Mouse (Mus musculus) hindbrain, embryonic 13.5 days (tissue): Measurements from ENCODE around the gene Gk5. TPM values are rescaled to one million over a fixed set of nuclear protein-coding genes. Genes with fewer than 3 reads are reported as not detected.
A peak's percentile ranks its signal among the peaks of the same experiment; 100 is the strongest.
"Not testable (repeated sequence)": the region's sequence is repeated elsewhere in the genome, so short reads cannot be mapped to it uniquely, and the experiment has no call there.

Experiments
- ATAC-seq: fragments of 200-750 bp; cut with Nextera tagmentation; 2 replicates; pipeline ENCODE4 v1.8.0; 2017; ENCODE audit warnings: moderate TSS enrichment; ENCODE audit not compliant: low FRiP score
- H3K27ac ChIP-seq: fragments of 300-500 bp; sonication (generic); 2 replicates; pipeline ENCODE4 v1.5.1; 2015; ENCODE audit warnings: inconsistent platforms, mild to moderate bottlenecking, moderate library complexity
- H3K27me3 ChIP-seq: fragments of 300-500 bp; sonication (generic); 2 replicates; pipeline ENCODE4 v1.6.1; 2015; ENCODE audit warnings: mild to moderate bottlenecking, inconsistent platforms
- H3K36me3 ChIP-seq: fragments of 300-500 bp; sonication (generic); 2 replicates; pipeline ENCODE4 v1.6.1; 2015; ENCODE audit warnings: mild to moderate bottlenecking, inconsistent platforms
- H3K4me1 ChIP-seq: fragments of 300-500 bp; sonication (generic); replicated peaks from 2 replicates; pipeline ENCODE4 v1.6.1; 2015; ENCODE audit warnings: inconsistent platforms
- H3K4me2 ChIP-seq: fragments of 300-500 bp; sonication (generic); 2 replicates; pipeline ENCODE4 v1.6.1; 2015; ENCODE audit warnings: inconsistent platforms, mild to moderate bottlenecking, moderate library complexity
- H3K4me3 ChIP-seq: fragments of 300-500 bp; sonication (generic); 2 replicates; pipeline ENCODE4 v1.5.1; 2015; ENCODE audit warnings: mild to moderate bottlenecking, inconsistent platforms
- H3K9ac ChIP-seq: fragments of 300-500 bp; sonication (generic); 2 replicates; pipeline ENCODE4 v1.6.1; 2015; ENCODE audit warnings: mild to moderate bottlenecking, inconsistent platforms
- H3K9me3 ChIP-seq: fragments of 300-500 bp; sonication (generic); 2 replicates; pipeline ENCODE4 v1.6.1; 2016; ENCODE audit warnings: inconsistent platforms
- WGBS: fragments of 180-500 bp; shearing (Covaris S2); methylation state at CpG from one replicate; pipeline ENCODE4 v1.1.7; 2015; 5-methylcytosine and 5-hydroxymethylcytosine counted together
- polyA plus RNA-seq: library from polyadenylated mRNA; unstranded; fragments of >200 nt; fragmentation: Nextera tagmentation; extraction: Ambion mirVana; gene quantifications from 2 replicates; pipeline ENCODE4 v1.2.1, GENCODE M21; 2015

Gk5 gene
- polyA plus RNA-seq, 1 experiment from 2014 or later: 2.9 TPM

- Histone ChIP-seq H3K27ac (no peak overlapping the region), H3K4me3 (no peak overlapping the region), H3K4me2 (no peak overlapping the region), H3K9ac (no peak overlapping the region), H3K36me3 (no peaks in the 10 kb centered on the region; the same call in 1 of the 2 replicates), H3K9me3 (no peaks in the 10 kb centered on the region), H3K27me3 (no peaks in the 10 kb centered on the region), H3K4me1 (no peaks in the 10 kb centered on the region)
- ATAC-seq: no peak
- WGBS: 69% methylated on average over 4 of the region's 4 CpGs
Observed at GRCm38 (mm10) chr9:96158431-96158830, 39.3 kb downstream of the Gk5 start.

DNA sequence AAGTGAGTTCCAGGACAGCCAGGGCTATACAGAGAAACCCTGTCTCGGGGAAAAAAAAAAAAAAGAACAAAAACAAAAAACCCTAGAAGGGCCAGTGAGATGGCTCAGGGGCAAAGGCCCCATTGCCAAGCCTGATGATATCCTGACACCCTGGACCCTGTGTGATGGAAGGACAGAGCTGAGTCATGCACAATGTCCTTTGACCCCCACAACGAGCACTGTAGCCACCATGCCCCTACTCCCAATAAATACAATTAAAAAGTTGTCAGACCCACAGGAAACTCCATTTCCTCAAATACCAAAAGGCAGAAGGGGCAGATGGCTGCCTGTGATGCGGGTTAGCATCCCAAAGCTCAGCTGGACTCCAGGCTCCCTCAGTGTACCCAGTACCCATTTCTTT is 39.9 kb downstream of the Gk5 start:
- WGBS: 71% methylated on average over 3 of the region's 3 CpGs
- no peak overlapping the region for H3K27ac ChIP-seq
- H3K4me2 ChIP-seq: no peak overlapping the region
- H3K4me3 ChIP-seq: no peak overlapping the region
- ATAC-seq: no peak
- H3K9me3 ChIP-seq: no peaks in the 10 kb centered on the region
- no peaks in the 10 kb centered on the region; the same call in 1 of the 2 replicates for H3K36me3 ChIP-seq
- H3K9ac ChIP-seq: no peak overlapping the region
- H3K4me1 ChIP-seq: no peaks in the 10 kb centered on the region
- H3K27me3 ChIP-seq: no peaks in the 10 kb centered on the region

- WGBS: 81% methylated on average over 3 of the region's 3 CpGs
- Histone ChIP-seq H3K9me3 (no peaks in the 10 kb centered on the region), H3K4me3 (no peak overlapping the region), H3K27ac (no peak overlapping the region), H3K36me3 (no peaks in the 10 kb centered on the region; the same call in 1 of the 2 replicates), H3K27me3 (no peaks in the 10 kb centered on the region), H3K4me2 (no peak overlapping the region), H3K4me1 (no peaks in the 10 kb centered on the region), H3K9ac (no peak overlapping the region)
- ATAC-seq: no peak
Observed at GRCm38 (mm10) chr9:96160767-96161166, 41.6 kb downstream of the Gk5 start.

DNA sequence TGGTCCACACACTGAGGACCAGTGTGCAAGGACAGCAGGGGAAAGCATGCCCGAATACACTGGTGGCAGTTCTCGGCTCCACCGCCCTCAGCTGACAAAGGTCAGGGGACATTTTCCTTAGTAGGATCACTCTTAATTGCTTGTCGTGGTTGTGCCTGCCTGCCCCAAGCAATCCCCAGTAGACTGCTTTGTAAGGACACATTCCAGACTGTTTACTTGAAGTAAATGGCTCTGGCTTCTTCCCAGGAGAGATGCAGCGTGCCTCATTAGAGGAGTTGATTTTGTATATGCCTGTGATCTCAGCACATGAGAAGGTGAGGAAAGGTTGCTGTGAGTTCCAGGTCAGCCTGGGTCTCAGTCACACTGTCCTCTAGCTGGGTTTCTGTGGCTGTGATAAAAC is 43.3 kb downstream of the Gk5 start:
- H3K36me3 ChIP-seq: no peaks in the 10 kb centered on the region; the same call in 1 of the 2 replicates
- H3K9ac ChIP-seq: no peak overlapping the region
- H3K4me1 ChIP-seq: no peaks in the 10 kb centered on the region
- H3K9me3 ChIP-seq: no peaks in the 10 kb centered on the region
- no peak overlapping the region for H3K4me3 ChIP-seq
- WGBS: 72% methylated on average over 5 of the region's 5 CpGs
- H3K27me3 ChIP-seq: no peaks in the 10 kb centered on the region
- H3K27ac ChIP-seq: no peak overlapping the region
- ATAC-seq: no peak
- no peak overlapping the region for H3K4me2 ChIP-seq

GRCm38 (mm10) chr9:96163443-96163842 is 44.3 kb downstream of the Gk5 start:
- WGBS: 97% methylated on average over 7 of the region's 7 CpGs
- ATAC-seq: no peak
- no peaks in the 10 kb centered on the region for H3K27me3 ChIP-seq

DNA sequence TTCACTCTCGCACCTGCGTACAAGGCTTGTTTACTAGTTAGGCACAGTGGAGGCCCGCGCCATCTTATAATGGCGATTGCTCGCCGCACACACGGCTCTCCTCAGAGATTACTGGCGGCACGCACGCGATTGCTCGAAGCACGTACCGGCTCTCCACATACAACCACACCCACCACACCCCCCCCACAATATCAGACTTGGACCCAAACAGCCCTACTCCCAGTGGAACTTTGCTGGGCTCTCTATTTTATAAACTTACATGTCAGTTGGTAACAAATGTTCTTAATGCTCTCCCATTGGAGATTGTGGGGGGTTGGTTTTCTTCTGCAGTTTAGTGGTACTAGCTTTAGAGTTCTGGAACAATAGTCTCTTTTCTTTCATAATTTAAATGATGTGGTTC is 44.8 kb downstream of the Gk5 start:
- not testable (repeated sequence) for ATAC-seq, H3K9ac ChIP-seq, H3K36me3 ChIP-seq, H3K9me3 ChIP-seq, H3K4me1 ChIP-seq, H3K4me3 ChIP-seq, H3K27ac ChIP-seq, H3K27me3 ChIP-seq, H3K4me2 ChIP-seq
- WGBS: 98% methylated on average over 15 of the region's 15 CpGs

More at GRCm38 (mm10) chr9:96163443-96163842, 44.3 kb downstream of the Gk5 start:
- no peaks in the 10 kb centered on the region for H3K4me1 ChIP-seq
- no peaks in the 10 kb centered on the region for H3K9me3 ChIP-seq
- H3K36me3 ChIP-seq: no peaks in the 10 kb centered on the region; the same call in 1 of the 2 replicates
- no peak overlapping the region for H3K4me2 ChIP-seq
- H3K9ac ChIP-seq: no peak overlapping the region
- no peak overlapping the region for H3K27ac ChIP-seq
- H3K4me3 ChIP-seq: no peak overlapping the region

- H3K27ac ChIP-seq: no peak overlapping the region
- H3K36me3 ChIP-seq: no peaks in the 10 kb centered on the region; the same call in 1 of the 2 replicates
- no peak overlapping the region for H3K4me3 ChIP-seq
- no peaks in the 10 kb centered on the region for H3K4me1 ChIP-seq
- no peaks in the 10 kb centered on the region for H3K9me3 ChIP-seq
- H3K4me2 ChIP-seq: no peak overlapping the region
- H3K27me3 ChIP-seq: no peaks in the 10 kb centered on the region
- WGBS: 22% methylated on average over 5 of the region's 5 CpGs
- no peak; the same call in 1 of the 2 replicates for ATAC-seq
- H3K9ac ChIP-seq: no peak overlapping the region
Observed at GRCm38 (mm10) chr9:96167168-96167585, 48.0 kb downstream of the Gk5 start.

GRCm38 (mm10) chr9:96170600-96170999 is 51.4 kb downstream of the Gk5 start:
- ATAC-seq: no peak
- Histone ChIP-seq H3K9ac (no peak overlapping the region), H3K4me2 (no peak overlapping the region), H3K27ac (no peak overlapping the region), H3K4me3 (no peak overlapping the region), H3K27me3 (no peaks in the 10 kb centered on the region), H3K9me3 (no peaks in the 10 kb centered on the region), H3K36me3 (no peaks in the 10 kb centered on the region), H3K4me1 (no peaks in the 10 kb centered on the region)
- 65% methylated on average over 3 of the region's 3 CpGs for WGBS

DNA sequence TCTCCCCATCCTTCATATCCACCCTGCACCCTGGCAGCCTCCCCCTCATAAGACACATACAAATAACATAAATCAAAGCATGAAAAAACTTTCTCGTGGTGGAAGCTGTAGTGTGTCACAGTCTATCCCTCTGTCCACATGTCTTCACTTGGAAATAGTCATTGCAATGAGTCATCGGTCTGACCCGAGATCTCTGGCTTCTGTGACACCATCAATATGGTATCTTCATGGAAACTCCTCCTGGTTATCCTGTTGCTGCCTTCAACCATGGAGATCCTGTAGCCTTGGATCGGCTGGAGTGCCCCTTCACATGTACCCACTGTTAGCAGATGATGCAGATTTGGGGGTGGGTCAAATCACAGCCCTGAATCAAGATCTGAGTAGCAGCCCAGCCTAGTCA is 65.7 kb downstream of the Gk5 start:
- H3K9me3 ChIP-seq: no peaks in the 10 kb centered on the region
- ATAC-seq: no peak
- WGBS: 88% methylated on average over 4 of the region's 4 CpGs
- H3K36me3 ChIP-seq: no peaks in the 10 kb centered on the region; the same call in 1 of the 2 replicates
- H3K27ac ChIP-seq: no peak overlapping the region
- no peaks in the 10 kb centered on the region for H3K4me1 ChIP-seq
- no peak overlapping the region for H3K4me3 ChIP-seq
- H3K4me2 ChIP-seq: no peak overlapping the region
- H3K9ac ChIP-seq: no peak overlapping the region
- H3K27me3 ChIP-seq: no peaks in the 10 kb centered on the region

GRCm38 (mm10) chr9:96186701-96187100 is 67.5 kb downstream of the Gk5 start:
- H3K27me3 ChIP-seq: no peaks in the 10 kb centered on the region
- no peaks in the 10 kb centered on the region; the same call in 1 of the 2 replicates for H3K36me3 ChIP-seq
- no peak for ATAC-seq
- WGBS: 79% methylated on average over 7 of the region's 7 CpGs
- no peak overlapping the region for H3K27ac ChIP-seq
- no peak overlapping the region for H3K4me3 ChIP-seq
- H3K9ac ChIP-seq: no peak overlapping the region
- H3K9me3 ChIP-seq: no peaks in the 10 kb centered on the region
- H3K4me2 ChIP-seq: no peak overlapping the region
- no peaks in the 10 kb centered on the region for H3K4me1 ChIP-seq

GRCm38 (mm10) chr9:96195885-96196622 is 76.9 kb downstream of the Gk5 start, which contains the start of gene Tfdp2:
TSS of gene Tfdp2 (plus strand) at chr9:96196275.
- Histone ChIP-seq H3K9ac (peak within 1 kb of the TSS; percentile 87), H3K36me3 (no peaks in the 10 kb centered on the region), H3K4me3 (peak within 1 kb of the TSS; percentile 91), H3K4me1 (peaks cover 21% of the 10 kb centered on the region), H3K9me3 (no peaks in the 10 kb centered on the region), H3K4me2 (peak within 1 kb of the TSS; percentile 99), H3K27ac (peak within 1 kb of the TSS; percentile 83), H3K27me3 (no peaks in the 10 kb centered on the region)
- under 1% methylated on average over 75 of the region's 81 CpGs for WGBS
- peak; percentile 99 for ATAC-seq

- peak; percentile 30; the same call in 1 of the 2 replicates for ATAC-seq
- peak overlapping the region; percentile 87 for H3K9ac ChIP-seq
Observed at GRCm38 (mm10) chr9:96196636-96197181, 77.5 kb downstream of the Gk5 start.

More at GRCm38 (mm10) chr9:96196636-96197181, 77.5 kb downstream of the Gk5 start:
- H3K4me1 ChIP-seq: peaks cover 21% of the 10 kb centered on the region
- H3K4me2 ChIP-seq: peak overlapping the region; percentile 99
- peak overlapping the region; percentile 83 for H3K27ac ChIP-seq
- H3K36me3 ChIP-seq: no peaks in the 10 kb centered on the region
- 0% methylated on average over 20 of the region's 20 CpGs for WGBS
- no peaks in the 10 kb centered on the region for H3K9me3 ChIP-seq
- peak overlapping the region; percentile 91 for H3K4me3 ChIP-seq
- no peaks in the 10 kb centered on the region for H3K27me3 ChIP-seq
